Mouse (Mus musculus) retina, embryonic 14.5 days (tissue): ENCODE results near the gene Zfp846.
A peak's percentile ranks its signal among the peaks of the same experiment; 100 is the strongest.

Source experiments
- DNase-seq: peaks from one replicate; pipeline ENCODE4 v3.0.0-alpha.2; 2015; ENCODE audit warnings: low spot score

The Zfp846 gene

DNA sequence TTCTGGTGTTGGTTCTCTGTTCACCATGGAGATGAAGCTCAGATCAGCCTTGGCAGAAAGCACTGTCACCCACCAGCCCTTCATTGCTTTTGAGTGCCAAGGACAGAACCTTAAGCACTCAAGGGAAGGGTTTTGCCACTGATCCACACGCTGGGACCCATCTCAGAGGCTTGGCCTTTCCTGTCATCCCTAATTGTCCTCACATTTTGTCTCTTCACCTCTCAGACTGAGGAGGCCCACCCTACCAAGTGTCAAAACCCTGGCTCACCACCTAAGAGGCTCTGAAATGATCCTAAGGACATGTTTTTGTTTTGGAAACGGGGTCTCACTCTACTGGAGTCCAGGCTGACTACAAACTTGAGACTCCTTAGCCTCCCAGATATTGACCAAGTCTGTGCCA lies 55.7 kb downstream of the Zfp846 start:
- no peak for DNase-seq

GRCm38 (mm10) chr9:20638552-20638951 lies 57.5 kb downstream of the Zfp846 start:
- DNase-seq, result no peak

DNA sequence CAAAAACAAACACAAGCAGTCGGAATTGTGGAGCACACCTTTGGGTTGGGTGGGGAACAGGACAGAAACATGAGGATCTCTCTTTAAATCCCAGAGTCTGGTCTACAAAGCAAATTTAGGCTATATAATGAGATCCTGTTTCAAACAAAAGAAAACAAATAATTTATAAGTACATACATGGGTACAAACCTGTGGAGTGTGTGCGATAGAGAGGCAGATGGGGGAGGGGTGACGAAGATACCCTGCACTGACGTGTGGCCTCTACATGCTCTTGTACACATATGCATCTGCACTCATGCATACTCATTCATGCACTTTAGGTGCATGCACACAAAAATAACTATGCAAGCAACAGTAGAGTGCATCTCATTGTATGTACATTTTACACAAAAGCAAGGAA lies 58.4 kb downstream of the Zfp846 start:
- DNase-seq, result no peak

- no peak for DNase-seq
These were observed 60.4 kb downstream of the Zfp846 start for GRCm38 (mm10) chr9:20641501-20641900.

- peak; percentile 98 for DNase-seq
These were observed 61.2 kb downstream of the Zfp846 start, which contains the start of gene Ubl5 for GRCm38 (mm10) chr9:20642101-20642895. Gene Ubl5, plus strand, starts transcription at chr9:20642878.

DNA sequence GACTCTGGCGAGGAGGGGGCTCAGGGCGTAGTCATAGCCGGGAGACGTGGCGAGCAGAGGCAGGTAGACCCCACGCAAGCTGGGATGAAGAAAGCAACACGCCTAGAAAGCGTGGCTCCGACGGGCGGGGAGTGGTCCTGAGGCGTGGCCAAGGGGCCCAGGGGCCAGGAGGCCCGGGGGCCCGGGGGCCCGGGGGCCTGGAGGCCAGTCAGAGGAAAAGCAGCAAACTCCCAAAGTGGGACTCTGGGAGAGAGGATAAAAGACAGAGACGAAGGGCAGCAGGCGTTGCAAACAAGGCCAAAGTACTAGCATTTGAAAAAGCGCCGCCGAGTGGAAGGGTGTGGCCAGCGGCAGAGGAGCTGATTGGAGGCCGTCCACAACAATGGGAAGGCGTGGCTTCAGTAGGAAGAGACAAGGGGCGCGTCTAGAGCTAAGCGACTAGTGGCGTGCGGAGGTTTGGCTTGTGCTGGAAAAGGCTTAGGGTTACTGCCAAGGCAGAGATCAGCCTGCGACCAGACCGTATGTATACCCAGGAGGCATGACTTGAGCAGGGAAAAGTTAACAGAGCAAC lies 61.9 kb downstream of the Zfp846 start:
- peak; percentile 95 for DNase-seq

- no peak for DNase-seq
These were observed 62.7 kb downstream of the Zfp846 start for GRCm38 (mm10) chr9:20643781-20644180.

DNA sequence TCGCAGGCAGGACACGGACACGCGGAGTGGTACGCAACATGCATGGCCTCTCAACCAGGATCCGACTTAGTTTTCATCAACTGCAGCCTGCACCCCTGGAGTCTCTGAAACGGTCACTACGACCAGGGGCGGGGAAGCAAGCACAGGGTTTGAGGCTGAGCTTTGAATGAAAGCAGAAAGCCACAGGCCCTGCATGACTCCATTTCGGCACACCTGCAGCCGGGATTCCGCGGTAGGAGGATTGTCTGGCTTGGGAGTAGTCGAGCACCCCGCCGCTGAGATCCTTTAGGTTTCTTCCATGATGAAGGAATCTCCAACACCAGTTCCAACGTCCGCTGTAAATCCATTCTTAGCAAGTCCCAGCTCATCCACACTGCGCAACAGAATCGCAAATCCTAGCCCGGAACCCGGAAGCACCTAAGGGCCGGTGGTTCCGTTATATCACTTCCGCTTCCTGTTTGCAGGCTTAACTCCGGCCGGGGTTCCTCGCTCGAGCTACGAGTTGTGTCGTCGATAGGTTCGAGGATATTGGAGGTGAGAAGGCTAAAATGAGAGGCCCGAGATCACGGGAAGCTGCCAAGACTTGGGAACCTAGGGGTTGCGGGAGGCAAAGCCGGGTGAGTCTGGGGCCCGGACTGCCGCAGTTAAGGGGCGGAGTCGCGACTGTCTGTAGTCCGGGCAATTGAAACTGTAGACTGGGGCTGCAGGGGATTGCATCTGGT lies 63.4 kb downstream of the Zfp846 start, which contains the start of gene Fbxl12:
Fbxl12 (minus strand) TSS at position 408 of the 722 bp plus-strand sequence.
- DNase-seq, result peak; percentile 84

DNA sequence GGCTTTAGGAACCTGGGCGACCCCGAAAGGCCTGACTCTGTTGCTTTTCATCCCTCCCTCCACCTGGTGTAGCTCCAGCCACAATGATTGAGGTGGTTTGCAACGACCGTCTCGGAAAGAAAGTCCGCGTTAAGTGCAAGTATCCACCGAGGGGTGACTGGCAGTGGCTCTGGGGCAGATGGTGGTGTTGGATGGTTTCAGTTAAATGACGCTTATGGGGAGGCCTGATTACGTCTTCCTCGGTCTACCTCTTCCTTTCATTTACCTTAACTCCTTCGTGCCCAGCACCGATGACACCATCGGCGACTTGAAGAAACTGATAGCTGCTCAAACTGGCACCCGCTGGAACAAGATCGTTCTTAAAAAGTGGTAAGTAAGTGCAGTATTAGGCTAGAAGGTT lies 64.0 kb downstream of the Zfp846 start:
- DNase-seq, result no peak

DNA sequence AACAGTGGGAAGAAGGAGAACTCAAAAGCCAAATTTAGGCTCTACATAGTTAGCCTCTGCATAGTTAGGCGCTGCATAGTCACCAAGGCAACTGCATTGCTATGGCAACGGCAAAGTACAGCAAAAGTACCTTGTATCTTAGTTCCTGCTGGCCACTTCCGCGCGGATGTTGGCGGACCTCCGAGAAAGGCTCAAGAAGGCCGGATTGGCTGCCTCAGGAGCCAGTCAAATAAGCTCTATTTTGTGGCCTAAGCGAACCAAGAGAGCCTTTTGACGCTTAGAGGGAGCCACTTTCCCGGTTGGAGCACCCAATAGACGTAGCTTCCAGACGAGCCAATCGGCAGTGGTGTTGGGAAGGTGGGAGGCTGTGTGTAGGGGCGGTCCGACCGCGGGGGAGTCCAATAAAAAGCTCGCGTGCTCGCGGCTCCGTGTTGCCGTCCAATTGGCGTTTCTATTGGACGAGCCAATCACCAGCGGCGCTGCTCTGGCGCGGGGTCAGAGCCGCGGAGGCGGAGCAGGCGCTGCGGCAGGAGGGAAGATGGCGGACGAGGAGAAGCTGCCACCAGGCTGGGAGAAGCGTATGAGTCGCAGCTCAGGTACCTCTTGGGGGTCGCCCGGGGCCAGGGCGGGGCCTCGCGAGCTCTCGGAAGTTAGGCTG lies 70.6 kb downstream of the Zfp846 start, which contains the start of gene Pin1:
Pin1 (plus strand) TSS at position 494 of the 658 bp plus-strand sequence.
- DNase-seq, result peak; percentile 98

- DNase-seq, result peak; percentile 32
These were observed 71.2 kb downstream of the Zfp846 start for GRCm38 (mm10) chr9:20652260-20652658.

GRCm38 (mm10) chr9:20653859-20654258 lies 72.8 kb downstream of the Zfp846 start:
- DNase-seq, result no peak
